Mouse (Mus musculus): ENCODE measurements around the gene Prph2. TPM values are rescaled to one million over a fixed set of nuclear protein-coding genes. Genes with fewer than 3 reads are reported as not detected.

The Prph2 gene
- polyA plus RNA-seq, 1 experiment from 2014 or later: not detected

DNA sequence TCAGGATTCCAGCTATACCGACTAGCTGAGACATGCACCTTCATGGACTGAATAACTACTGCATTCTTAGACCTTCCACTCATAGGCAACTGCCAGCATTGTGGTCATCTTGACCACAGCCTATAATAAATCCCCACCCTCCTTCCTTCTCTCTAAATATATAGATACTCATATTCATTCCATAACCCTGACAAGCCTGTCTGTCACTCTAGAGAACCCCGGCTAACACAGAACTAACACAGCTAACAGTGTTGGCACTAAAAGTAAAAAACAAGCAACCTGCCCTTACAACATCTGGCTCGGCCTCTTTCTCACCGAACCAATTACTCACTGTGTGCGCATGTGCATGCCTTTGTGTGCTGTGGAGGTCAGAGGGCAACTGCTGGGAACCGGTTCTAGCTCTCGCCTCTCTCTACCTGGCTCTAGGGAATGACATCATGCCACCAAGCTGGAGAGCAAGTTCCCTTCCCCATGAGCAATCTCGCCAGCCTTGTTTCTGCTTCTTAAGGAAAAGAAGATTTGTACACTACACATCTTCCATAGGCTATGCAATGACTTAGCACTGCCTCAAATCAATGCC is 33.8 kb upstream of the Prph2 start:
- H3K4me2 ChIP-seq (ENCODE audit: low read depth, low read length): no peak overlapping the region
- H3K9me3 ChIP-seq (ENCODE audit: control insufficient read depth, low read length): no peaks in the 10 kb centered on the region
- no peaks in the 10 kb centered on the region for H3K36me3 ChIP-seq (ENCODE audit: control insufficient read depth, insufficient read depth, low read length)
- ATAC-seq (ENCODE audit: low read depth) (no peak), DNase-seq (ENCODE audit: low spot score) (no peak)
- WGBS: 41% methylated on average over 8 of the region's 8 CpGs
- no peaks in the 10 kb centered on the region for H3K27me3 ChIP-seq (replicated peaks; ENCODE audit: control insufficient read depth, insufficient read depth, low read length)
- no peaks in the 10 kb centered on the region for H3K4me1 ChIP-seq (ENCODE audit: control insufficient read depth, insufficient read depth, low read length)
- no peak overlapping the region for H3K4me3 ChIP-seq (ENCODE audit: low read depth, low read length)
- no peak overlapping the region for H3K27ac ChIP-seq (replicated peaks; ENCODE audit: low read depth, low read length)
- H3K9ac ChIP-seq (ENCODE audit: low read depth, low read length): no peak overlapping the region

DNA sequence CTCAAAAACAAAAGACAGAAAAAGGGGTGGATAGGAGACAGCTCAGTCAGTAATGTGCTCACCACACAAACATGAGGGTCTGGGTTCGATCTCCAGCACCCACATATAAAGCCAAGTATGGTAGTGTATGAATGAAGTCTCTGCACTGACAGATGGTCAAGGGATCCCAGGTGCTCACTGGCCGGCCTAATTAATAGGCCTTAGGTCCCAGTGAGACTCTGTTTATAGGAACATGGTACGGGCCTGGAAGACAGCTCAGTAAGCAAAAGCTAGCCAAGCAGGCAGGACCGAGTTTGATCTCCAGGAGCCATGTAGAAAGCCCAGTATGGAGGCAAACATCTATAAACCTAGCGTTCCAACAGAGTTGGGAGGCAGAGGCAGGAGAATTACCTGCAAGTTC is 33.2 kb upstream of the Prph2 start:
- Histone ChIP-seq H3K27ac (replicated peaks; ENCODE audit: low read depth, low read length) (no peak overlapping the region), H3K4me1 (ENCODE audit: control insufficient read depth, insufficient read depth, low read length) (no peaks in the 10 kb centered on the region)
- 92% methylated on average over 5 of the region's 5 CpGs for WGBS

DNA sequence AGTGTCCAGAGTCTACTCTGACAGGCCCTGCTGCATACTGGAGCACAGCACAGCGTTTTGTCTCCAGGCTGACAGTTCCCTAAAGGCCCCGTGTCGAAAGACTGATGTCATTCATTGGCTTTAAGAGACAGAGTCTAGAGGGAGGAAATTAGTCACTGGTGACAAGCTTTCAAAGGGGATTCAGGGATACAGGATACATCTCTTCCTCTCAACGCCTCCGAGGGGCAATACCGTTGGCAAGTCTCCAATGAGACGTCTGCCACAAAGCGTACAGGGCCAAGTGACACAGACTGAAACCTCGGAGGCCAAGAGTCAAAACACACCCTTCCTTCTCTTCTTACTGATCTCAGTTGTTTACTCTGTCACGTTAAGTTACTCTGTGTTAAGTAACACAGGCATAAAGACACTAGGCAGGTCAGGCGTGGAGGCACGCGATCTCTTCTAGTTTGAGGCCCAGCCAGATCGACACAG is 30.4 kb upstream of the Prph2 start:
- peak; percentile 78 for DNase-seq (ENCODE audit: low spot score)

More for the DNA sequence above, 33.2 kb upstream of the Prph2 start:
- ATAC-seq (ENCODE audit: low read depth) (no peak), DNase-seq (ENCODE audit: low spot score) (no peak)
- Histone ChIP-seq H3K4me2 (ENCODE audit: low read depth, low read length) (no peak overlapping the region), H3K36me3 (ENCODE audit: control insufficient read depth, insufficient read depth, low read length) (no peaks in the 10 kb centered on the region), H3K9me3 (ENCODE audit: control insufficient read depth, low read length) (no peaks in the 10 kb centered on the region), H3K27me3 (replicated peaks; ENCODE audit: control insufficient read depth, insufficient read depth, low read length) (no peaks in the 10 kb centered on the region), H3K9ac (ENCODE audit: low read depth, low read length) (no peak overlapping the region), H3K4me3 (ENCODE audit: low read depth, low read length) (no peak overlapping the region)

DNA sequence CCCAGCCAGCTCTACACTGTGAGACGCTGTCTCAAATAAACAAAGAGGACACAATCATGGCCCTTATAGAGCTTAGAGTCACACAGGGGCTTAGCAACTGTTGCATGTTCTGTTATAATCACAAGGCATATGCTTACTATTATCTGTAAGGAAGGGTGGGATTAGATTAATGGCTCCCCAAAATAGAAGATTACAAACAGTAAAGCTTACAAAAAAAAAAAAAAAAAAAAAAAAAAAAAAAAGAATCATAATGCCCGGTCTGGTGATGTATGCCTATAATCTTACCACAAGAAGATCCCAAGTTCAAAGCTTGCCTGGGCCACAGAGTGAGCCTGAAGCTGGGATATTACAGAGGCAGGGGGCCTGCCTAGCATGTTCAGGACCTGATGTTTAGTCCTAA is 29.9 kb upstream of the Prph2 start:
- Histone ChIP-seq H3K9me3 (ENCODE audit: control insufficient read depth, low read length) (no peaks in the 10 kb centered on the region), H3K4me2 (ENCODE audit: low read depth, low read length) (no peak overlapping the region), H3K4me1 (ENCODE audit: control insufficient read depth, insufficient read depth, low read length) (no peaks in the 10 kb centered on the region), H3K27me3 (replicated peaks; ENCODE audit: control insufficient read depth, insufficient read depth, low read length) (no peaks in the 10 kb centered on the region), H3K27ac (replicated peaks; ENCODE audit: low read depth, low read length) (no peak overlapping the region), H3K9ac (ENCODE audit: low read depth, low read length) (no peak overlapping the region), H3K4me3 (ENCODE audit: low read depth, low read length) (no peak overlapping the region), H3K36me3 (ENCODE audit: control insufficient read depth, insufficient read depth, low read length) (no peaks in the 10 kb centered on the region)
- no peak for ATAC-seq (ENCODE audit: low read depth)
- 66% methylated on average over 2 of the region's 2 CpGs for WGBS
- no peak for DNase-seq (ENCODE audit: low spot score)

More for the DNA sequence above, 30.4 kb upstream of the Prph2 start:
- peak; percentile 47 for ATAC-seq (ENCODE audit: low read depth)
- no peak overlapping the region for H3K4me3 ChIP-seq (ENCODE audit: low read depth, low read length)
- H3K36me3 ChIP-seq (ENCODE audit: control insufficient read depth, insufficient read depth, low read length): no peaks in the 10 kb centered on the region
- H3K9me3 ChIP-seq (ENCODE audit: control insufficient read depth, low read length): no peaks in the 10 kb centered on the region
- H3K4me2 ChIP-seq (ENCODE audit: low read depth, low read length): no peak overlapping the region
- WGBS: 25% methylated on average over 14 of the region's 14 CpGs
- no peak overlapping the region for H3K9ac ChIP-seq (ENCODE audit: low read depth, low read length)
- H3K4me1 ChIP-seq (ENCODE audit: control insufficient read depth, insufficient read depth, low read length): no peaks in the 10 kb centered on the region
- no peak overlapping the region for H3K27ac ChIP-seq (replicated peaks; ENCODE audit: low read depth, low read length)
- no peaks in the 10 kb centered on the region for H3K27me3 ChIP-seq (replicated peaks; ENCODE audit: control insufficient read depth, insufficient read depth, low read length)

DNA sequence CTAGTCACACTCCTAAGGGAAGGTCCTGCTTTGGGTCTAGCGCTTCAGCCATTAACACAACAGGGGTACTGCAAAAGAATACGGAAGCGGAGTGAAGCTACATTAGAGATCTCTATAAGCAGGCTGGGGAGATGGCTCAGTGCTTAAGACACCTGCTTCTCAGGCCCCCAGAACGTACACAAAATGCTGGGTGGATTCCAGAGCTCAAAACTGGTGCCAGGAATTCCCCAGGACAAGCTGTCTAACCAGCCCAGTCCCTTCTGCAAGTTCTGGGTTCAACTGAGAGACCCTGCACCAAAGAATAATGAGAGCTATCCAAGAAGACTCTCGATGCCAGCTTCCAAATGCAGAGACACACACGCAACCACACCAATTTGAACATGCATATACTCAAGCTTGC is 28.5 kb upstream of the Prph2 start:
- no peaks in the 10 kb centered on the region for H3K36me3 ChIP-seq (ENCODE audit: control insufficient read depth, insufficient read depth, low read length)
- H3K4me2 ChIP-seq (ENCODE audit: low read depth, low read length): no peak overlapping the region
- H3K27me3 ChIP-seq (replicated peaks; ENCODE audit: control insufficient read depth, insufficient read depth, low read length): no peaks in the 10 kb centered on the region
- ATAC-seq (ENCODE audit: low read depth): no peak
- WGBS: 83% methylated on average over 6 of the region's 6 CpGs
- no peak for DNase-seq (ENCODE audit: low spot score)
- no peak overlapping the region for H3K27ac ChIP-seq (replicated peaks; ENCODE audit: low read depth, low read length)
- no peak overlapping the region for H3K9ac ChIP-seq (ENCODE audit: low read depth, low read length)
- H3K4me3 ChIP-seq (ENCODE audit: low read depth, low read length): no peak overlapping the region
- H3K9me3 ChIP-seq (ENCODE audit: control insufficient read depth, low read length): no peaks in the 10 kb centered on the region
- H3K4me1 ChIP-seq (ENCODE audit: control insufficient read depth, insufficient read depth, low read length): no peaks in the 10 kb centered on the region

DNA sequence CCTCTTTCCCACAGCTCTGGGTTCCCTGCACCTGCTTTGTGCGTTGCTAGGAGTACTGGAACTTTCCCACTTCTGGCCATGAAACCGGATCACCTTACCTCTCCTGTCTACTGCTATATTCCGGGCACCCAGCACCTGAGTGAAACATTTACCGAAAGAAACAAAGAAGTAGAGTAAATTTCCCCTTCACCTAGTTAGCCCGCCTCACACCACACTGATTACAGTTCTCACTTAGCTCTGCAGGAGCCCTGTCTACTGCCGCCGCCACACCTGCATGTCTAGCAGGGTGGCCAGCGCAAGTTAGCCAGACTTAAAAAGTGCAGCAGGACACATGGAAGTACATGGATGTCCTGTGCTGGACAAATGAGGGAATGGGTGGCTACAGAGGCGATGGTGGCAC is 27.2 kb upstream of the Prph2 start:
- no peaks in the 10 kb centered on the region for H3K4me1 ChIP-seq (ENCODE audit: control insufficient read depth, insufficient read depth, low read length)
- DNase-seq (ENCODE audit: low spot score): no peak
- H3K27me3 ChIP-seq (replicated peaks; ENCODE audit: control insufficient read depth, insufficient read depth, low read length): no peaks in the 10 kb centered on the region
- H3K4me3 ChIP-seq (ENCODE audit: low read depth, low read length): no peak overlapping the region
- 89% methylated on average over 9 of the region's 9 CpGs for WGBS
- ATAC-seq (ENCODE audit: low read depth): no peak; the same call in 1 of the 2 replicates
- H3K9me3 ChIP-seq (ENCODE audit: control insufficient read depth, low read length): no peaks in the 10 kb centered on the region
- H3K4me2 ChIP-seq (ENCODE audit: low read depth, low read length): no peak overlapping the region
- H3K27ac ChIP-seq (replicated peaks; ENCODE audit: low read depth, low read length): no peak overlapping the region
- H3K9ac ChIP-seq (ENCODE audit: low read depth, low read length): no peak overlapping the region
- H3K36me3 ChIP-seq (ENCODE audit: control insufficient read depth, insufficient read depth, low read length): no peaks in the 10 kb centered on the region

DNA sequence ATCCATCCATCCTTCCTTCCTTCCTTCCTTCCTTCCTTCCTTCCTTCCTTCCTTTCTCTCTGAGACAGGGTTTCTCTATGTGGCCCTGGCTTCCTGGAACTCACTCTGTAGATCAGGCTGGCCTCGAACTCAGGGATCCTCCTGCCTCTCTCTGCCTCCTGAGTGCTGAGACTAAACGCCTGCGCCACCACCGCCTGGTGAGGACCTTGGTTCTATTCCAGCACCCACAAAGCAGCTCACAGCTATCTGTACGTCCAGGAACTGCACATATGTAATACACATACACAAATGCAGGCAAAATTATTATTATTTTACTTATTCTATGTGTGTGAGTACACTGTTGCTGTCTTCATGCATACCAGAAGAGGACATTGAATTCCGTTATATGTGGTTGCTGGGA is 25.5 kb upstream of the Prph2 start:
- 91% methylated on average over 6 of the region's 6 CpGs for WGBS
- H3K27ac ChIP-seq (replicated peaks; ENCODE audit: low read depth, low read length): no peak overlapping the region
- no peaks in the 10 kb centered on the region for H3K27me3 ChIP-seq (replicated peaks; ENCODE audit: control insufficient read depth, insufficient read depth, low read length)
- DNase-seq (ENCODE audit: low spot score): no peak
- no peaks in the 10 kb centered on the region for H3K9me3 ChIP-seq (ENCODE audit: control insufficient read depth, low read length)
- H3K4me2 ChIP-seq (ENCODE audit: low read depth, low read length): no peak overlapping the region
- H3K4me1 ChIP-seq (ENCODE audit: control insufficient read depth, insufficient read depth, low read length): no peaks in the 10 kb centered on the region
- H3K36me3 ChIP-seq (ENCODE audit: control insufficient read depth, insufficient read depth, low read length): no peaks in the 10 kb centered on the region
- ATAC-seq (ENCODE audit: low read depth): no peak
- H3K9ac ChIP-seq (ENCODE audit: low read depth, low read length): no peak overlapping the region
- H3K4me3 ChIP-seq (ENCODE audit: low read depth, low read length): no peak overlapping the region

DNA sequence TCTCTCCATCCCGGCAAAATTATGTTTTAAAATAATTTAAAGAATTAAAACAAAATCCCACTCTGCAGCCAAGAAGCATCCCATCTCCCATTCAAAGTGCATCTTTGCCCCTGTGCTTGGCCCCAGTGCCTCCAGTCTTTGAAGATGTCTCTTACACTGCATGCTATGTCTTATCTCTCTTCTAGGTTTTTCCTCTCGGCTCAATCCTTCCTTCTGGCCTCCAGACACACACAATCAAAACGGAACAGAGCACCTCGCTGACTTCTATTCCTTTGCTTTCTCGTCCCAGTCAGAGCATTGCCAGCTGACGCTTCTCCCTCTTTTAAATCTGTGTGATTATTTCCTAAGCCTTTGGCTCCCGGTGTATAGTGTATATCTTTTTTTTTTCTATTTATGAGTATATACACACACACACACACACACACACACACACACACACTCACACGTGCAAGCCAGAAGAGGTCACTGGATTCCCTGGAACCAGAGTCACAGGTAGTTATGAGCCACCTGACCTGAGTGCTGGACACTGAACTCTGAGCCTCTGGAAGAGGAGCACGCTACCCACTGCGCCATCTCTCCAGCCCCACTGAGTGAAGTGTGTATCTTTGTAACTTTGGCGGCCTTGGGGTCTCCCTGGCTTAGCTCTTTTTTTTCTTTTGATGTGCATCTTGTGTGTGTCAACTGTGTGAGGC is 24.9 kb upstream of the Prph2 start:
- no peak for ATAC-seq (ENCODE audit: low read depth)
- no peaks in the 10 kb centered on the region for H3K36me3 ChIP-seq (ENCODE audit: control insufficient read depth, insufficient read depth, low read length)
- no peak for DNase-seq (ENCODE audit: low spot score)
- no peak overlapping the region for H3K27ac ChIP-seq (replicated peaks; ENCODE audit: low read depth, low read length)
- H3K4me2 ChIP-seq (ENCODE audit: low read depth, low read length): no peak overlapping the region
- no peaks in the 10 kb centered on the region for H3K27me3 ChIP-seq (replicated peaks; ENCODE audit: control insufficient read depth, insufficient read depth, low read length)
- no peak overlapping the region for H3K4me3 ChIP-seq (ENCODE audit: low read depth, low read length)
- H3K4me1 ChIP-seq (ENCODE audit: control insufficient read depth, insufficient read depth, low read length): no peaks in the 10 kb centered on the region
- no peak overlapping the region for H3K9ac ChIP-seq (ENCODE audit: low read depth, low read length)
- WGBS: 74% methylated on average over 11 of the region's 11 CpGs
- H3K9me3 ChIP-seq (ENCODE audit: control insufficient read depth, low read length): no peaks in the 10 kb centered on the region

Data from embryonic facial prominence, embryonic 14.5 days (tissue).